Mouse (Mus musculus): ENCODE data around the gene Ate1. TPM values are rescaled to one million over a fixed set of nuclear protein-coding genes. Genes with fewer than 3 reads are reported as not detected.
"Not testable (repeated sequence)": the region's sequence is repeated elsewhere in the genome, so short reads cannot be mapped to it uniquely, and the experiment has no call there.

The Ate1 gene
- polyA plus RNA-seq, 2 experiments = 5.0 to 20.0 TPM

DNA sequence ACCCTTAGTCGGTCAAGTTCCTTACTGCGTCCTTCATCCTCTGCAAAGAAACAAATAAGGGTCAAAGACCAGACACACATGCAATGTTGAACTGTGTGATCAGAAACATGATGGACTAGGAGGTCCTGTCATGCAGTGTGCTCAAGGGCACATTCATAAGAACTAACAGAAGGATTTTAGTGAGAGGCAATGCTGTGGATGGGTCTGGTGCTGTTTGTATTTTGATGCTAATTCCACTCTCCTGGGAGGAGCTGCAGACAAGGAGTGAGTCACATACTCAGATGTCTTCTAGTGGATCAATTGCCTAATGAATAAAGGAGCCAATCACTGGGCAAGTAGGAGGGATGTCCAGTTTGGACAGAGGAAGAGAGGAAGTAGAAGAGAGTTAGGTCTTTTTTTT is 125.5 kb downstream of the Ate1 start:
- 78% methylated on average over 2 of the region's 2 CpGs for WGBS (ENCODE audit: insufficient replicate concordance)
- TF ChIP-seq EP300 (IDR thresholded peaks at IDR 0.05; ENCODE audit: low read depth) (no peak), CTCF (IDR thresholded peaks at IDR 0.05; ENCODE audit: low read depth) (no peak)
- no peaks in the 10 kb centered on the region for H3K9me3 ChIP-seq (ENCODE audit: control insufficient read depth, low read length)
- H3K27me3 ChIP-seq (ENCODE audit: control insufficient read depth, insufficient read depth, low read length) = no peaks in the 10 kb centered on the region
- H3K36me3 ChIP-seq (replicated peaks; ENCODE audit: control insufficient read depth, insufficient read depth, low read depth) = no peaks in the 10 kb centered on the region
- H3K4me2 ChIP-seq (ENCODE audit: low read depth) = no peak overlapping the region
- no peak overlapping the region for H3K27ac ChIP-seq
- H3K4me1 ChIP-seq (replicated peaks; ENCODE audit: control insufficient read depth in 2 of 2, insufficient read depth in 2 of 2, low read length in 1 of 2) = no peaks in the 10 kb centered on the region
- DNase-seq (ENCODE audit: low read depth in 3 of 3, low spot score in 3 of 3) (no peak), ATAC-seq (ENCODE audit: insufficient read depth) (no peak)
- no peak overlapping the region for H3K4me3 ChIP-seq (ENCODE audit: insufficient read depth in 1 of 2, low read depth in 2 of 2, low read length in 2 of 2)
- no peak overlapping the region for H3K9ac ChIP-seq (replicated peaks)

DNA sequence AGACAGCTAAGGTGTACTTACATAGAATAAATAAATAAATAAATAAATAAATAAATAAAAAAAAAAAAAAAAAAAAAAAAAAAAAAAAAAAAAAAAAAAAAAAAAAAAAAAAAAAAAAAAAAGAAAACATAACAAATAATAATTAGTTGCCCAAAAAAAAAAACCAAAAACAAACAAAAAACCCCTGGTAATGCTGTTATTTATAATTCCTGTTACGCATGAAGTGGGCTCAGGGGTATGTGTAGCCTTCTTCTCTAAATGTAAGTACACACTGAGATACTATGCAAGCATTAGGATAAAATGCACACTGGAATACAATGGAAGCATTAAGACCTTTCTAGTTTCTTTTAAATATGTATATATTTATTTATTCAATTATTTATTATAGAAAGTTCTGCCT is 130.1 kb downstream of the Ate1 start:
- not testable (repeated sequence) for H3K27me3 ChIP-seq (ENCODE audit: control insufficient read depth, insufficient read depth, low read length); H3K36me3 ChIP-seq (replicated peaks; ENCODE audit: control insufficient read depth, insufficient read depth, low read depth); H3K9me3 ChIP-seq (ENCODE audit: control insufficient read depth, low read length); H3K27ac ChIP-seq; H3K4me3 ChIP-seq (ENCODE audit: insufficient read depth in 1 of 2, low read depth in 2 of 2, low read length in 2 of 2); DNase-seq (ENCODE audit: low read depth in 3 of 3, low spot score in 3 of 3); H3K9ac ChIP-seq (replicated peaks); H3K4me2 ChIP-seq (ENCODE audit: low read depth); H3K4me1 ChIP-seq (replicated peaks; ENCODE audit: control insufficient read depth in 2 of 2, insufficient read depth in 2 of 2, low read length in 1 of 2); ATAC-seq (ENCODE audit: insufficient read depth)
- 79% methylated on average over 1 of the region's 1 CpGs for WGBS (ENCODE audit: insufficient replicate concordance)

DNA sequence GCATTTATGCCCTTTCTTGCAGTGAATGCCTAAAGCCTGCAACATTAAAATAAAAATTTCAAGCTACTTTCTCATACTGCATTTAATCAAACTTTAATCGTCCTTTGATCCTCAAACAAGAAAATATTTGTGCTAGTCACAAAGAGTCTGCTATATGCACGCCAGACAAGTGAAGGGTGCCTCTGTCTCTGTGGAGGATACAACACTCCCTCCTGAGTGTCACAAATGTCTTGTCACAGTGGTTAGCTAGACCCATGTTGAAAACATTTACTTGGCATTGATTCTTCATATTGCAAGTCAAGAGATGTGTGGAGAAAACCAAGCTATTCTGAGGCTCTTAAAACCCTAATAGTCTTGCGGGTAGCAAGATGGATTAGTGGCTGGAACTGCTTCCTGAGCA is 133.9 kb downstream of the Ate1 start:
- no peak overlapping the region for H3K27ac ChIP-seq

DNA sequence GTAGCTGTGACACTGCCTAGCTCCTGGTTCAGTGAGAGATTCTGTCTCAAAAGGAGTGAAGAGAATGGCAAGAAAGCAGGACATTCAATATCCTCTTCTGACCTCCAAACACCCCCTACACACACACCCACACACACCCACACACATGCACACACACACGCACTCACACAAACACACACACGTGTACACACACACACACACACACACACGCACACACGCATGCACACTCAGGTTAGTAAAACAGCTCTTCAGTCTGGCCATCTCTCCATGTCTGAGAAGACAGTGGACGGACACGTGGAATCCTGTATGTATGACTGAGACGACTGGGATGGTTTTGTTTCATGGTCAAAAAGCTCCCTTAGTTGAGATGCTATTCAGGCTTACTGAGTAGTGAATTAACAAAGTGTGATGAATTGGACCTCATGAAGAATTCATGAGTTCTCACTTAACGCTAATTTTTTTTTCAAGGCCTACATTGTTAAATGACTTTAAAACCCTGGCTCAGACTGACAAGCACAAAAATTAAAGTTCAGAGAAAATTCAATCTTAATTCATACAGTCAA is 134.4 kb downstream of the Ate1 start:
- Histone ChIP-seq H3K27ac (no peak overlapping the region), H3K4me2 (ENCODE audit: low read depth) (no peak overlapping the region), H3K4me1 (replicated peaks; ENCODE audit: control insufficient read depth in 2 of 2, insufficient read depth in 2 of 2, low read length in 1 of 2) (no peaks in the 10 kb centered on the region), H3K9ac (replicated peaks) (no peak overlapping the region), H3K9me3 (ENCODE audit: control insufficient read depth, low read length) (no peaks in the 10 kb centered on the region), H3K4me3 (ENCODE audit: insufficient read depth in 1 of 2, low read depth in 2 of 2, low read length in 2 of 2) (no peak overlapping the region), H3K27me3 (ENCODE audit: control insufficient read depth, insufficient read depth, low read length) (no peaks in the 10 kb centered on the region), H3K36me3 (replicated peaks; ENCODE audit: control insufficient read depth, insufficient read depth, low read depth) (no peaks in the 10 kb centered on the region)
- DNase-seq (ENCODE audit: low read depth in 3 of 3, low spot score in 3 of 3) (no peak), ATAC-seq (ENCODE audit: insufficient read depth) (no peak)
- TF ChIP-seq CTCF (IDR thresholded peaks at IDR 0.05; ENCODE audit: low read depth) = no peak
- no peak for TF ChIP-seq EP300 (IDR thresholded peaks at IDR 0.05; ENCODE audit: low read depth)
- WGBS (ENCODE audit: insufficient replicate concordance) = 79% methylated on average over 8 of the region's 8 CpGs

More for the DNA sequence above, 133.9 kb downstream of the Ate1 start:
- Histone ChIP-seq H3K9ac (replicated peaks) (no peak overlapping the region), H3K36me3 (replicated peaks; ENCODE audit: control insufficient read depth, insufficient read depth, low read depth) (no peaks in the 10 kb centered on the region), H3K9me3 (ENCODE audit: control insufficient read depth, low read length) (no peaks in the 10 kb centered on the region), H3K27me3 (ENCODE audit: control insufficient read depth, insufficient read depth, low read length) (no peaks in the 10 kb centered on the region), H3K4me2 (ENCODE audit: low read depth) (no peak overlapping the region), H3K4me3 (ENCODE audit: insufficient read depth in 1 of 2, low read depth in 2 of 2, low read length in 2 of 2) (no peak overlapping the region), H3K4me1 (replicated peaks; ENCODE audit: control insufficient read depth in 2 of 2, insufficient read depth in 2 of 2, low read length in 1 of 2) (no peaks in the 10 kb centered on the region)
- TF ChIP-seq CTCF (IDR thresholded peaks at IDR 0.05; ENCODE audit: low read depth) (no peak), EP300 (IDR thresholded peaks at IDR 0.05; ENCODE audit: low read depth) (no peak)
- no peak for ATAC-seq (ENCODE audit: insufficient read depth)
- no peak for DNase-seq (ENCODE audit: low read depth in 3 of 3, low spot score in 3 of 3)
- WGBS (ENCODE audit: insufficient replicate concordance) = 64% methylated on average over 3 of the region's 3 CpGs

DNA sequence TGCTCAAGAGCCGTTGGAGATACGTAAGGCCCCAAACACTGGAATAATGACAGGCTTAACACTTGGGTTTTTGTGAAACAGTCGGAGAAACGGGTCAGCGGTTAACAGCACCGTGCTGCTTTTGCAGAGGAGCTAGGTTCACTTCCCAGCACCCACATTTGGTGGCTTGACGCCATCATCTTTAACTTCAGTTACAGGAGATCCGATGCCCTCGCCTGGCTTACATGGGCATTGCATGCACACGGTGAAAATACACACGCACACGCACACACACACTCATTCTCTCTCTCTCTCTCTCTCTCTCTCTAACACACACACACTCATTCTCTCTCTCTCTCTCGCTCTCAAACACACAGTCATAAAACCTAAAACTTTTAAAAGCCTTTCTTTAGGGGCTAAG is 138.0 kb downstream of the Ate1 start:
- Histone ChIP-seq H3K9ac (replicated peaks) (no peak overlapping the region), H3K36me3 (replicated peaks; ENCODE audit: control insufficient read depth, insufficient read depth, low read depth) (no peaks in the 10 kb centered on the region), H3K4me1 (replicated peaks; ENCODE audit: control insufficient read depth in 2 of 2, insufficient read depth in 2 of 2, low read length in 1 of 2) (no peaks in the 10 kb centered on the region), H3K4me3 (ENCODE audit: insufficient read depth in 1 of 2, low read depth in 2 of 2, low read length in 2 of 2) (no peak overlapping the region), H3K27ac (no peak overlapping the region), H3K27me3 (ENCODE audit: control insufficient read depth, insufficient read depth, low read length) (no peaks in the 10 kb centered on the region), H3K4me2 (ENCODE audit: low read depth) (no peak overlapping the region), H3K9me3 (ENCODE audit: control insufficient read depth, low read length) (no peaks in the 10 kb centered on the region)
- DNase-seq (ENCODE audit: low read depth in 3 of 3, low spot score in 3 of 3) = no peak
- ATAC-seq (ENCODE audit: insufficient read depth) = no peak
- 75% methylated on average over 13 of the region's 13 CpGs for WGBS (ENCODE audit: insufficient replicate concordance)
- TF ChIP-seq EP300 (IDR thresholded peaks at IDR 0.05; ENCODE audit: low read depth) (no peak), CTCF (IDR thresholded peaks at IDR 0.05; ENCODE audit: low read depth) (no peak)
